Mouse (Mus musculus) E14TG2a.4 (cell line): ENCODE data around the gene Luzp1.

Experiments
- CTCF ChIP-seq: conservative IDR thresholded peaks from 2 replicates; pipeline ENCODE4 v1.5.1; 2014; ENCODE audit warnings: low read length
- NANOG ChIP-seq: IDR thresholded peaks from 2 replicates; pipeline ENCODE4 v1.6.1; 2014; ENCODE audit warnings: borderline replicate concordance, low read length, mixed read lengths
- POU5F1 ChIP-seq: IDR thresholded peaks from 2 replicates; pipeline ENCODE4 v1.6.1; 2014; ENCODE audit warnings: low read length, borderline replicate concordance

- no peak for TF ChIP-seq CTCF
- no peak for TF ChIP-seq NANOG
- TF ChIP-seq POU5F1 = no peak
Observed at GRCm38 (mm10) chr4:136598268-136598876, 128.8 kb downstream of the Luzp1 start.
